Mouse (Mus musculus): ENCODE measurements around the gene Trim50.

The Trim50 gene

DNA sequence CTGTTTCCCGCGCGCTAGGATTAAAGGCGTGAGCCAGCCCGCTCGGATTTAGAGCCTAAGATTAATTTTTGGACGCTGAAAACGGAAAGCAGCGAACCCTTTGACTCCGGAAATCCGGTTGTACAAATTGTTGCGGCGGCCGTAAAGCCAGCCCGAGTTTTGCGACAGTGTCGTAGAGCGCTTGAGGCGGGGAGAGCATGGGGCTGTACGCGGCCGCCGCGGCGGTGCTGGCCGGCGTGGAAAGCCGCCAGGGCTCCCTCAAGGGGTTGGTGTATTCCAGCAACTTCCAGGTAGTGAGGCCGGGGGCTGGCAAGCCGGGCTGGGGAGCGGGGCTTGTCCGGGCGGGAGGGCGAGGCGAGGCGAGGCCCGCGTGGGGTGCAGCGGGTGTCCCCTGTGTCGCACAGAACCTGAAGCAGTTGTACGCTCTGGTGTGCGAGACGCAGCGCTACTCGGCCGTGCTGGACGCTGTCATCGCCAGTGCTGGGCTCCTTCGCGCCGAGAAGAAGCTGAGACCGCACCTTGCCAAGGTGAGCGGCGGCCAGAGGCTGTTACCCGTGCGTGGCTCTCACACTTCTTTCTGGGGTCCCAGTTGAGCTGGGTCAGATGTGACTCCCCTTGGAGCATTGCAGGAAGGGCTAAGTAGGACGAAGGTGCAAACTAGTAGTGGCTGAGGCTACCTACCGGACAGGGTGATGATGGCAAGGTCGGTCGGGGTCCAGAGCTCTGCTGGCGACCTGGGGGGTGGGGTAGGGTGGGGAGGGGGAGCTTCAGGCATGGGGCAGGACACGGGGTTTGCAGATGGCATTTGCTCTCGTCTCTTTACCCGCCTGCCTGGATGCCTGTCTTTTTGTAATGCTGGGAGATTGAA is 16.9 kb downstream of the Trim50 start, which contains the start of gene Nsun5:
TSS of gene Nsun5 (plus strand) at position 167 of the 868 bp plus-strand sequence.
- peak; percentile 93 for DNase-seq (ENCODE audit: low spot score)

DNA sequence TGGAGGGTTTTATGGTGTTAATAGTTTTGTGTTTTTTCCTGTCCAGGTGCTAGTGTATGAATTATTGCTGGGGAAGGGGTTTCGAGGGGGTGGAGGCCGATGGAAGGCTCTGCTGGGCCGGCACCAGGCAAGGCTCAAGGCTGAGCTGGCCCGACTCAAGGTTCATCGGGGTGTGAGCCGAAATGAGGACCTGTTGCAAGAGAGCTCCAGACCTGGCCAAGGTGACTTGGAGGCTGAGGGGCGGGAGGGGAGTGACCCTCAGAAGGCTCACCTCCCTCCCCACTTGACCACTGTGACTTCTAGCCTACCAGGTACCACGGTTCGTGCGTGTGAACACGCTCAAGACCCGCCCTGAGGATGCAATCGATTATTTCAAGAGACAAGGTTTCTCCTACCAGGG is 18.1 kb downstream of the Trim50 start:
- no peak for DNase-seq (ENCODE audit: low spot score)

DNA sequence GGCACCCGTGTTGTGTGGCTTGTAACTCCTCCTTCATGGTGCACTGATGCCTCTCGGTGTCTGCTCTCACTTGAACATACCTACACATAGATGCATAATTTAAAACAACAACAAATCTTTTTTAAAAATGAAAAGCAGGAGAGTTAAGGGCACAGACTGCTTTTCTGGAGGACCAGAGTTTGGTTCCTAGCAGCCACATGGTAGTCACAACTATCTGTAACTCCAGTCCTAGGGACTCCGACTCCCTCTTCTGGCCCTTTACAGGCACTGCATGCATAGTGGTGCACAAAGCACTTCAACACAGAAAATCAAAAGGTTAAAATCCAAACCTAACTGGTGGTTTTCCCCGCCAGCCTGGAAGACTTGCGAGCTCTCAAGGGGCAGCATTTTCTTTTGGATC is 20.5 kb downstream of the Trim50 start:
- no peak for DNase-seq (ENCODE audit: low spot score)

DNA sequence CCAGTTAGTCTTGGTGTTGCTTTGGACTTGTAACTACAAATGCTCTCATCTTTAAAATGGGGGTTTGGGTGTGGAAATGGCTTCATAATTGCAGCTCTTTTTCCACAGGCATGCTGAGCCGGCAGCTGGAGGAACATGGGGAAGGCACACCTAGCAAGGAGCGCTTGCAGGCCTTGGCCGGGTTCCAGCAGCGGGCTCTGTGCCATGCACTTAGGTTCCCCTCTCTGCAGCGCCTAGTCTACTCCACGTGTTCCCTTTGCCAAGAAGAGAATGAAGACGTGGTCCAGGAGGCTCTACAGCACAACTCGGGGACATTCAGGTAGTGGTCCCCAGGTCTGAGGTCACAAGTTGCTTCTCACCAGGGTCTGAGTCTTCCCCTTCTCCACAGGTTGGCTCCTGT is 22.1 kb downstream of the Trim50 start:
- no peak for DNase-seq (ENCODE audit: low spot score)

DNA sequence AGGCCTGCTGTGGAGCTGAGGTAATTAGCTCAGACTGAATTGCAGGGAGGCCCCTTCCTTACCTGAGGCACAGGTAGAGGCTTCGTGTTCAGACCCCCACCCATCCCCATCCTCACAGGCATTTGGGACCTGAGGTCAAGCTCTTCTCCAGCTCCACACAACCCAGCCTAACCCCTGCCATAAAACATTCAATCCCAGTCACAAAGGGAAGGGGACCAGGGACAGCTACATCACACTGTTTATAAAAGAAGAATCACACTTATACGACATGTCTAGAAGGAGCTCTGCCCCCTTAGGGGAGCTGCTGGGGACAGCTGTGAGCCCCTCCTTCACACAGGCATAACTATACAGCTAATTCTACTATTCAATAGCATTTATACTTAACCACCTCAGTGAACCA is 23.2 kb downstream of the Trim50 start:
- DNase-seq (ENCODE audit: low spot score) = no peak

DNA sequence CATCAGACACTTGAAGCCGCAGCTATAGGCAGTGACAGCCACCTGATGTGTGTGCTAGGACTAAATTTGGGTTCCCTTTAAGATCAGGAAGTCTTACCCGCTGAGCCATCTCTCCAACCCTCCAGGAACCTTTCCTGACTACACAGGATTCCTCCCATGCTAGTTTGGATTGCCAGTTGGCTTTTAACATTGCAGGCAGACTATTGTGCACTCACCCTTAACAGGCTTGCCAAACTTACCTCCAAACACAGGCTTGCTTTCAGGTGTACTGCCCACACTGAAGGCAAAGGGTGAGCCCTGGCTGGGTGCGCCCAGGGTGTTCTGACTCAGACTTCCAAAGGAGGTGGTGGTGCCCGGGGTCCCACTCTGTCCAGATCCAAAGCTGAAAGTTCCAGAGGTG is 27.6 kb downstream of the Trim50 start:
- no peak for DNase-seq (ENCODE audit: low spot score)

DNA sequence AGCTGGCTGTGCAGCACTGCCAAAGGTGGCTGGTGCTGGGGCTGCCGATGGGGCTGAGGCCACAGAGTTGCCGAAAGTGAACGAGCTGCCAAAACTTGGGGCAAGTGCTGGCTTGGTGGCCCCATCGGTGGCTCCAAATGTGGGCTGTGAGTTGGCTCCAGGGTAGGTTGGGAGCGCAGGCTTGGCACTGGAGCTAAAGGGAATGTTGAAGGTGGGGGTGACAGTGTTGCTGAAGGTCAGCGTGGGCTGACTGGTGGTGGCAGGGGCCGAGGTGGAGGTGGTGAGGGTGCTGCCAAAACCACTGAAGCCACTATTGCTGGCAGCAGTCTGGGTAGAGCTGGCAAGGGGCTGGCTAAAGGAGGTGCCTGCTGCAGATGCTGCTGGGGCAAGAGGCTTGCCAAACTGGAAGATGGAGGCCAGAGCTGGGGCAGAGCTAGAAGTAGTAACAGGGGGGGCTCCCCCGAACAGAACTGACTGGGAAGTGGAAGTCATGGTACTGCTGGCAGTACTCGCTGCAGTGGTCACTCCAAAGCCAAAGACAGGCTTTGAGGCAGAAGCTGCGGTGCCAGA is 28.3 kb downstream of the Trim50 start:
- DNase-seq (ENCODE audit: low spot score) = no peak

DNA sequence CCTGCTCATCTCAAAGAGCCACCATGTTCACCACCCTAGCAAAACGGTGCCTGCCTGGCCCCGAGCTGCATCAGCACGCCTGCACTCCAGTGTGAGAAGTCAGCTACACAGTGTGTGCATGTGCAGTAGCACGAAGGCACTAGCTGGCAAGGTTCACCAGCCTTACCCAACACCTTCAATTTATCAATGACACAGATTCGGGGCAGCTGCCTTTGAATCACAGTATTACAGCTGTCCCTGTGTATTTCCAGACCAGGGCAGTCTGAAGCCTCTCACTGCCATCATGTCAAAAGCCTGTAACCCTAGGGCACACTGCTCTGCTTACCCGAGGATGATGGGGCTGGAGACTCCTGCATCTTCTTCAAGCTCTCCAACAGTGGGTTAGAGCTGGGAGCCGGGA is 29.7 kb downstream of the Trim50 start:
- no peak for DNase-seq (ENCODE audit: low spot score)

DNA sequence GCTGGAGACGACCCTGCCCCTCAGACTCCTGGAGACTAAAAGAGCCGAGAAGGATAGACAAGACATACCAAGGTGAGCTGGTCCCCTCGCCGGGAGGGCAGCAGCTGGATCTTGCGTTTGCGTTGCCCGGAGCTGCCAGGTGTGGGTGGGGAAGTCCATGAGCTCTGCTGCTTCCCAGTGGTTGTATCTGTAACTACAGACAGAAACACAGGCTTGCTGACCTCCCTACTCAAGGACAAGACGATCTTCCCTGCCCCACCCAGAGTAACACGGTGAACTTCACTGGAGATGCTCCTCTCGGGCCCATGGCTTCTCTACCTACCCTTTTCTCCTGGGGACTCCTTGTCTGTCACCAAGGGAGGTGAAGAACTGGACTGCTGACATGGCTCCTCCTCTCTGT is 30.7 kb downstream of the Trim50 start:
- no peak for DNase-seq (ENCODE audit: low spot score)

DNA sequence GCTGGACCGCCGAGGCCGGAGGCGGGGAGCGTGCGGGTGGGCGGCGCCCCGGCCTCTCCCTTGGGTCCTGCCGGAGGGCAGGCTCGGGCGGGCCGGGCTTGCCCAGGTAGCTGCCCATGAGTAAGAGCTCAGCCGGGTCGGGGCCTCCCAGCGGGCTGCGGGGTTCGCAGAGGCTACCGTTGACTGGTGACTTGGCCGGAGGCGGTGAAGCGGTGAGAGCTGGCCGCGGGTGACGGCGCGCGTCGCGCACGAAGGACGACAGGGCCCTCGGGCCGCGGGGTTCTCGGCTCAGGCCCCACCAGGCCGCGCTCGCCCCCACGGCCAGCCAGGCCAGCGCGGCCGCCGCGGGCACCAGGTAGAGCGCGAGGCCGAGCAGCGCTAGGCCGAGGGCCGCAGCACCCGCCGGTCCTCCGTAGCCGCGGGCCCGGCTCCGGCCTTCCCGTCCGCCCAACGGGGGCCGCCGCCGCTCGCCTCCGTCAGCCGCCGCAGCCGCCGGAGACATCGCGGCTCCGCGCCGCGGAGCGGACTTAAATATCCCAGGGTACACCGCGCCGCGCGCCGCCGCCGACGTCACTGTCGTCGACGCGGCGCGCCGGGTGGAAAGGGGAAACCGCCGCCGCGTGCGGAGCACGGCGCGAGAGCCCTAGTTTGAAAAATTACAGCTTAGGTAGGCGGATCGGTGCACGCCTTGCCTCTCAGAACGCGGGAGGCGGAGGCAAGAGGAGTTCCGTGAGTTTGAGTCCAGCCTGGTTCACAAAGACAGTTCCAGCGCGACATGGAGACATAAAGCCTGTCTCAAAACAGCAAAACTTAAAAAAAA is 41.1 kb downstream of the Trim50 start, which contains the start of gene Pom121:
TSS of gene Pom121 (minus strand) at position 543 of the 820 bp plus-strand sequence.
- DNase-seq (ENCODE audit: low spot score) = peak; percentile 84

DNA sequence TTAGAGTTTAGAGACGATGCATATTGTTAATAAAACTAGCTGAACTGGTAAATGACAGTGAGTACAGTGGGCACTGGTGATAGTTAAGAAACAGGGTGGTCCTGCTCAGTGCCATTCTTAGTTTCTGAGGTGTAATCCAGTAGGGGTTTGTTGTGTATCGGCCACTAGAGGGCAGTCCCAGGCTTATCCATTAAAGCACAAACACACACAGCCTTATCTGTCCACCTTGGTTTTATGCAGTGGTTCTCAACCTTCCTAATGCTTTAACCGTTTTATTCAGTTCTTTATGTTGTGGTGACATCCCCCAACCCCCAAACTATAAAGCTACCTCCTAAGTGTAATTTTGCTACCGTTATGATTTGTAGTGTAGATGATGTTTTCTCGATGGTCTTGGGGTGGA is 42.7 kb downstream of the Trim50 start:
- DNase-seq (ENCODE audit: low spot score) = peak; percentile 21

DNA sequence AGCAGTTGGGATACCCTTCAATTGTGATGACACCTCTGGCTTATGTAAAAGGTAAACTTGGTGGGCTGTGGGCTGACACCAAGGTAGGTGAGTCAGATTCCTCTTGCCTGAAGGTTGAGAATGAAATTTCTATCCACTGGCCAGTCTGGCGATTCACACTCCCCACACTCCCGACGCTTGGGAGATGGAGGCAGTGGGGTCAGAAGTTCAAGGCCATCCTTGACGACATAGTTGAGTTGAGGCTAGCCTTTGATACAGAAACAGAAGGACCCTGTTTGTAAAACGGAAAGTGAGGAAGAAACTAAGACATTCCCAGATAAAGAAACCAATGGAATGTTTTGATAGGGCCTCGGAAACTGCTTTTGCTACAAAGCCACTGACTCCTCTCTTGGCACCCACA is 46.3 kb downstream of the Trim50 start:
- no peak for DNase-seq (ENCODE audit: low spot score)

DNA sequence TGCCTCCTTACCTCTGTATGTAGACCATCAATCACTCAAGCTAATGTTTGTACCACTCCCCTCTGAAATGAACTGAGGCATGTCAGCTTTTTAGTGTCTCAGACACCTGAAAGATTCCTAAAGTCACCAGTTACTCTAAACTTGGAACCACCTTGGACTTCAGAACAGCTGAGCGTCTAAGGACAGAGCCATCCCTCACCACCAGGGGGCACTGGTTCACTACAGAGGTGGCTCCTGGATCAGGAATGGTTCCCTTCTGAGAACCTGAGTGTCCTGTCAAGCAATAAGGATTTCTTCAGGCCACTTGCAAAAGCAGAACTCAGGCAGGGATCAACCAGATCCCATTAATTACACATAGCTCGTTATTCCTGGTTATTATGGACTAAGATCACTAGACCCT is 47.1 kb downstream of the Trim50 start:
- peak; percentile 39 for DNase-seq (ENCODE audit: low spot score)

DNA sequence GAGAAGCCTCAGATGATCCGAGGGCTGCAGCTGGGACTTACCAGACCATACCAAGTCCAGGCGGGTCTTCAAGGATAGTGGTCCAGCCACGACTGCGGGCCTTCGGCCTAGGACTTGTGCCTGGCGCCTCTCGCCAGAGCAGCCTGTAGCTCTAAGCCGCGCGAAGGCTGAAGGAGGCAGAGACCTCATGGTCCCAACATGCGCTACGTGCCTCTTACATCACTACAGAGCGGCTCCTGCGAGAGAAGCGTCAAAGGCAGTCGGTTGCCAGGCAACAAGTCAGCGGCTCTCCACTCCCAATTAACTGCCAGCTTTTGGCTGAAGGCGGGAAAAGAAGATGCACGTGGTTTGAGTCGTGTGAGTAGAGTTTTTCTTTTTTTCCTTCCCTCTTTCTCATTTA is 51.5 kb downstream of the Trim50 start:
- DNase-seq (ENCODE audit: low spot score) = no peak

DNA sequence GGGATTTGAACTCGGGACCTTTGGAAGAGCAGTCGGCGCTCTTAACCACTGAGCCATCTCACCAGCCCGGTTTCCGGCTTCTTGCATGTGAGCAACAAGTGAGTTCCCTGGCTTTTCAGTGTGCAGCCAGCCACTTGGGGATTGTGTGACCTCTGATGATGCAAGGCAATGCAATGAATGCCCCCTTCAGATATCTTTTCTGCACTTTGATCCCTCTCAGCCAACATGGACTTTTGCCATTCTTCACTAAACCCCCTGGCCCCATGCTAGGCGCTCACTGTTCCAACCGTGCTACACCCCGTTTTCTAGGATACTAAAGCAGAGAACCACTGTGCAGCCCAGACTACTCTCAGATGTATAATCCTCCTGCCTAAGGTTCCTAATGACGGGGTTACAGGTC is 52.3 kb downstream of the Trim50 start:
- peak; percentile 18 for DNase-seq (ENCODE audit: low spot score)

DNA sequence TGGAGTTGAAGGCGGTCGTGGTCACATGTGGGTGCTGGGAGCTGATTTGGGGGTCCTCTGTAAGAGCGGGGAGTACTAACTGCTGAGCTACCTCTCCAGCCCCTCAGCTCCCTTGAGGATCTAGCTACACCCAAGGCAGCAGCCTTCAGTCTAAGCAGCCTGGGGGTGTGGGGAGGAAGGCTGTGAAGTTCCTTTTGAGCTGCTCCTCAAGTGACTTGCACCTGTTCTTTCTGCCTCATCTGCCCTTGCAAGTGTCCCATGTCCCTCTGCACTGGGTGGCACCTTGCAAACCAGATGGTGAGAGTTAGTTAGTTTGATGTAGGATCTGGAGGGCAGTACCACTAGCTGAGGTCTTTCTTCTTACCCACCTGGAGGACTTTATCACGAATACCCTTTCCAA is 55.0 kb downstream of the Trim50 start:
- no peak for DNase-seq (ENCODE audit: low spot score)

DNA sequence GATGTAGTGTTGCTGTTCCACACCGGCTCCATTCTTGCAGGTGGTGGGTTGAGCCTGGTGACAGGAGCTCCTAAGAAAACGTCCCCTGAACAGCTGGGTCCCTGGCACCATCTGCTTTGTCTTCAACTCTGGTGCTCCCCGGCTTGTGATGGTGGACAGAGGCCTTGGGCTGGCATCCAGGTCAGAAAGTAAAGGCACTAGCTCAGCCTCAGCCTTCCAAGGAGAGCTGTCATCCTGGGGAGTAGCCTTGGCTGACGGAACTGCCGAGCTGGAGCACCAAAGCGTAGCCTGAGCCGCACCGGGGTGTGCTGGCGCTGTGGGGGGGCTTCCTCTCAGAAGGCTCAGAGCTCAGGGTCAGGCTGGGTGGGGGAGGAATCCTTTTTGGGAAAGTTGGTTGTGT is 57.2 kb downstream of the Trim50 start:
- DNase-seq (ENCODE audit: low spot score) = no peak
